Mouse (Mus musculus) embryonic facial prominence, embryonic 15.5 days (tissue): ENCODE data around the gene Gm43064. TPM values are rescaled to one million over a fixed set of nuclear protein-coding genes. Genes with fewer than 3 reads are reported as not detected.
"Not testable (repeated sequence)": the region's sequence is repeated elsewhere in the genome, so short reads cannot be mapped to it uniquely, and the experiment has no call there.

ENCODE experiments used
- ATAC-seq: fragments of 200-750 bp; cut with Nextera tagmentation; 2 replicates; pipeline ENCODE4 v1.8.0; 2017; ENCODE audit warnings: low read depth, moderate TSS enrichment; ENCODE audit not compliant: insufficient number of reproducible peaks, low FRiP score, low TSS enrichment
- H3K27ac ChIP-seq: fragments of 300-500 bp; sonication (generic); replicated peaks from 2 replicates; pipeline ENCODE4 v1.5.1; 2015; ENCODE audit warnings: mild to moderate bottlenecking, inconsistent platforms
- H3K27me3 ChIP-seq: fragments of 300-500 bp; sonication (generic); 2 replicates; pipeline ENCODE4 v1.6.1; 2015; ENCODE audit warnings: inconsistent platforms
- H3K36me3 ChIP-seq: fragments of 300-500 bp; sonication (generic); 2 replicates; pipeline ENCODE4 v1.6.1; 2015; ENCODE audit warnings: mild to moderate bottlenecking, inconsistent platforms
- H3K4me1 ChIP-seq: fragments of 300-500 bp; sonication (generic); 2 replicates; pipeline ENCODE4 v1.6.1; 2015; ENCODE audit warnings: inconsistent platforms
- H3K4me2 ChIP-seq: fragments of 300-500 bp; sonication (generic); replicated peaks from 2 replicates; pipeline ENCODE4 v1.6.1; 2015; ENCODE audit warnings: mild to moderate bottlenecking, inconsistent platforms
- H3K4me3 ChIP-seq: fragments of 300-500 bp; sonication (generic); replicated peaks from 2 replicates; pipeline ENCODE4 v1.5.1; 2015; ENCODE audit warnings: mild to moderate bottlenecking, inconsistent platforms
- H3K9ac ChIP-seq: fragments of 300-500 bp; sonication (generic); 2 replicates; pipeline ENCODE4 v1.6.1; 2015; ENCODE audit warnings: inconsistent platforms
- H3K9me3 ChIP-seq: fragments of 300-500 bp; sonication (generic); replicated peaks from 2 replicates; pipeline ENCODE4 v1.6.1; 2016; ENCODE audit warnings: inconsistent platforms
- WGBS: fragments of 180-500 bp; shearing (Covaris S2); methylation state at CpG from one replicate; pipeline ENCODE4 v1.1.7; 2015; 5-methylcytosine and 5-hydroxymethylcytosine counted together
- polyA plus RNA-seq: library from polyadenylated mRNA; unstranded; fragments of >200 nt; fragmentation: Nextera tagmentation; extraction: Ambion mirVana; gene quantifications from 2 replicates; pipeline ENCODE4 v1.2.1, GENCODE M21; 2015

Gene Gm43064
- polyA plus RNA-seq, 1 experiment from 2014 or later, result 1.1 TPM

DNA sequence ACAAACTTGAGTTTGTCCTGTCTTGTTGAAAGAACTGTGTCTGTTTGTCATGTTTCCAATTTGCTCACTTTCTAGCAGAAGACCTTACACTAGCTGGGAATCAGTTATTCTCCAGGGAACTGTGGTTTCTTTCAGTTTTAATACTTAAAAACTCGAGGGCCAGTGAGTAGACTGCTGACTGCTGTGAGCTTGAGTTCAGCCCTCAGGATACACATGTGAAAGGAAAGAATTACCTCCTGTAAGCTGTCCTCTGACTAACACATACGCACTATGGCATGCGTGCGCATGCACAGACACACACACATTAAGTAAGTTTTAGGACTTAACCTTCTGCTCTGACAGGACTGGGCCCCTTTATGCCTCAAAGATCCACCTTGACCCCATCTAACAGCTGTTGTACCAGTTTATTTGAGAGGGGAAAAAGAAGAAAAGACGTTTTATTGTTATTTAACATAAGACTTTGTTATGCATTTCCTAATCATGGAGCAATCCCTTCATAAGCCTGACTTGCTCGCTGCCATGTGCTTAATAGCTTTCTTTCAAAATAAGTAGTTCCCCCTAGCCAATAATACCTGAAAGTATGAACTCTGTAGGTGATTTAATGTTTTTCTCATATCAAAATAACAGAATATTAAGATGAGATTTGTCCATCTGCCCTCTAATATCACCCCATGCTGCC is 26.0 kb downstream of the Gm43064 start:
- Histone ChIP-seq H3K4me1 (no peaks in the 10 kb centered on the region), H3K27me3 (no peaks in the 10 kb centered on the region), H3K4me3 (no peak overlapping the region), H3K9ac (no peak overlapping the region), H3K4me2 (no peak overlapping the region), H3K27ac (no peak overlapping the region), H3K36me3 (no peaks in the 10 kb centered on the region), H3K9me3 (no peaks in the 10 kb centered on the region)
- ATAC-seq, result no peak
- WGBS, result 43% methylated on average over 6 of the region's 6 CpGs

DNA sequence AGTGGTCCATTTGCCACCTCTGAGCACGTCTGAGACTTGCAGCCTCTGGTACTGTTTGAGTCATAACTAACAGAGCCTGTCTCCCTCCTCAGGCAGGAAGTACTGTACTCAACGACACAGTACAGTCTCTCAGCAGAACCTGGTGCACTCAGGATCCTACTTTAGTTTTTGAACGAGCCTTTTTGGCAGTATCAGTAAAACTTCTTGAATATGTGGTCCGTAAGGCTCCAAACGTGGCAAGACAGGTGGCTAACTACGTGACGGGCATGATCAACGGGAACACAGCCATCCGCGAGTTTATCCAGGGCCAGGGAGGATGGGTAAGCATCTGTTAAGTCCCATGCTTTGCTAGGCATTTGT is 26.6 kb downstream of the Gm43064 start:
- no peaks in the 10 kb centered on the region for H3K9me3 ChIP-seq
- no peak overlapping the region for H3K4me2 ChIP-seq
- no peak overlapping the region for H3K9ac ChIP-seq
- no peaks in the 10 kb centered on the region for H3K4me1 ChIP-seq
- no peaks in the 10 kb centered on the region for H3K27me3 ChIP-seq
- no peak overlapping the region for H3K4me3 ChIP-seq
- no peak overlapping the region for H3K27ac ChIP-seq
- no peaks in the 10 kb centered on the region for H3K36me3 ChIP-seq
- no peak for ATAC-seq
- WGBS, result 72% methylated on average over 10 of the region's 10 CpGs

DNA sequence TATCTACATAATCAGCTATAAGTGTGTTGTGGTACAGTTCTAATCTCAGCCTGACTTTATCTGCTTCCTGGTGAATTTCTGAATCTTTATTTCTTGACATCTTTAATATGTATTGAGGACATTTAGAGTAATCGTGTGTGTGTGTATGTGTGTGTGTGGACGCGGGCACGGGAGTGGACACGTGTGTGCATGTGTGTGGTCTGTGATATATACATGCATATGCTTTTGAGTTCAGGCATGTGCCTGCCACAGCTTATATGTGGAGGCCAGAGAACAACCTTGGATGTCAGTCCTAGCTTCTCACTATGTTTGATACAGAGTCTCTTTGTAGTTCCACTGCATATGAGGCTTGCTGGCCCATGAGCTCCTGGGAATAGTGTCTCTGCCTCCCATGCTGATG is 27.1 kb downstream of the Gm43064 start:
- no peaks in the 10 kb centered on the region for H3K4me1 ChIP-seq
- 87% methylated on average over 5 of the region's 5 CpGs for whole genome bisulfite sequencing
- H3K9ac ChIP-seq, result no peak overlapping the region
- no peak for ATAC-seq
- H3K9me3 ChIP-seq, result no peaks in the 10 kb centered on the region
- no peak overlapping the region for H3K27ac ChIP-seq
- H3K4me3 ChIP-seq, result no peak overlapping the region
- no peaks in the 10 kb centered on the region for H3K27me3 ChIP-seq
- no peak overlapping the region for H3K4me2 ChIP-seq
- H3K36me3 ChIP-seq, result no peaks in the 10 kb centered on the region

DNA sequence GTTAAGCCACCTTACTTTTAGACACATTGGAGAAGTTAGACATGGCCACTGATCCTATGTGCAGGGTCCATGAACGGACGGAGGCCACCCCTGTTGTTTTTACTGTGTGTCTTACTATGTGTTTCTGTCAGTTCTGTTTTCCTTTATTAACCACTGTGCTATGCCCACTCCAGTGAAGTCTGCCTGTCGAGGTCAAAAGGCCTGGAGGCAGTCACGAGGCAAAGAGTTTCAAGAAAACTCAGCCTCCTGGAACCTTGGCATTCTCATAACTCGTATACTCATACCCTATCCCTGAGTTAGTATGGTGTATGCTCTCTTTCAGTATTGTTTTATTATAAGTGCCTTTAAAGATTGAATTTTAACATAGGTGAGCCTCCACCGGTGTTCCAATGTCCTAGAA is 30.3 kb downstream of the Gm43064 start:
- H3K4me3 ChIP-seq, result no peak overlapping the region
- H3K9ac ChIP-seq, result no peak overlapping the region
- no peaks in the 10 kb centered on the region for H3K27me3 ChIP-seq
- H3K36me3 ChIP-seq, result no peaks in the 10 kb centered on the region
- no peak overlapping the region for H3K4me2 ChIP-seq
- H3K4me1 ChIP-seq, result no peaks in the 10 kb centered on the region
- WGBS, result 88% methylated on average over 6 of the region's 6 CpGs
- no peak overlapping the region for H3K27ac ChIP-seq
- no peaks in the 10 kb centered on the region for H3K9me3 ChIP-seq
- no peak for ATAC-seq

DNA sequence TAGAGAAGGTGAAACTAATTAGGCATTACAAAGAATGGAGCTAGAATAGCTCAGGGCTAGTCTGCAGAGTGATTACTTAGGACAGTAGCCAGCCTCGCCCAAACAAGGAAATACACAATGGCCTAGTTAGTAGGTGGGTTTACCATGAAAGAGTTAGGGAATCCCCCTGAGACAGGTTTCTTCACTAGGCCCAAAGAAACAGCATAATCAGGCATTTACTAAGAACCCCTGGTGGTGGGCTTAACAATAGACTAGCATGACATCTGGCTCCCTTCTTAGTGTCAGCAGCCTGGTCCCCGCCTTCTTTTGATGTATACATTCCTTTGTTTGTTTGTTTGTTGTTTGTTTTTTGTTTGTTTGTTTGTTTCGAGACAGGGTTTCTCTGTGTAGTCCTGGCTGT is 30.8 kb downstream of the Gm43064 start:
- H3K4me3 ChIP-seq, ATAC-seq: not testable (repeated sequence)
- 84% methylated on average over 3 of the region's 3 CpGs for WGBS

DNA sequence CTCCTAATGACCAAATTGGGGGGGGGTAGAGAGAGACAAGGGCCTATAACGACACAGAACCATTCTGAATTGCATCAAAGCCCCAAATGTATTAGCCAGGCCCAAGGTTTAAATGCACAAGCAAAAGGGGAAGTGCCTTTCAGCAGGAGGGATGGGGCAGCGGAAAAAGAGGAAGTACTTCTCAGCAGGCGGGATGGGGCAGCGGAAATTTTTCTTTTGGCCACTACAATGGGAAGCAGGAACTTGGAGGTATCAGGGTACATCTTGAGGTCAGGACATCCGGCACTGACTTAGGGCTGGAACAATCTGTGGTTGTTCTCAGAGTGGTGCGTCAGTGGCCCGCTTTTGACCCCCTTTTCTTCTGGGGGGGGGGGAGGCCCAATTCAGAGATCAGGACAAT is 31.6 kb downstream of the Gm43064 start:
- WGBS, result 92% methylated on average over 7 of the region's 7 CpGs
- H3K27me3 ChIP-seq, H3K9ac ChIP-seq, H3K4me2 ChIP-seq, H3K4me3 ChIP-seq, H3K9me3 ChIP-seq, ATAC-seq, H3K4me1 ChIP-seq, H3K27ac ChIP-seq, H3K36me3 ChIP-seq: not testable (repeated sequence)

More for the DNA sequence above, 30.8 kb downstream of the Gm43064 start:
- not testable (repeated sequence) for H3K9ac ChIP-seq, H3K4me2 ChIP-seq, H3K27ac ChIP-seq, H3K27me3 ChIP-seq, H3K9me3 ChIP-seq, H3K36me3 ChIP-seq, H3K4me1 ChIP-seq

DNA sequence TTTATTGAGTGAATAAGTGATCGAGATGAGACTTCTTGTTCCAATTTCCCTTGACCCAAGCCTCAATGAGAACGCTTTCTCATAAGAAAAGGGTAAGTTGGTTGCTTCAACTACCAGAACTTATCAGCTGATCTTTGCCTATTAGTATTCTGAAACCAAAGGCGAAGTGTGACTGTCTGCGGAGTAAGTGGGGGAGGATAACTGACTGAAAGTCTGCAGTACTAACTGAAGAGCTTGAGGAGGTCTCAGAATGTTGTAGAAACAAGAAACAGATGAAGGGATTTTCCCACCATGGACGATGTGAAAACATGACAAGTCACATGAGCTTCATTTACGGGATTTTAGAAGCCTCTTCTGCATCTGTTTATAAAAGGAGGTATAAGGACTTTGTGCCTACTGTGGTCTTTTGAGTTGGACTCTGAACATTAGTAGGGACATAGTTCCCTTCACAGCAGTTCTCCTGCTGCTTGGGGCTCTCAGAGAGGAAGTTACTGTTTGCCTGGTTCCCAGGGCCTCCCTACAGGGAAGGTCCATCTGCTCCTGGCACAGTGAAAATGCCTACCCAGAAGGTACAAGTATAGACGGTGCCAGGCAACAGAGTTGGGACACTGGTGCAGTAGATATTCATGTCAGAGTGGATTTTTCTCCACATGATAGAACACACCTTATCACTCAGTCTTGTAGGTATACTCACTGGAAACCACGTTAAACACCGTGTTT is 41.4 kb downstream of the Gm43064 start:
- no peak overlapping the region for H3K27ac ChIP-seq
- H3K9ac ChIP-seq, result no peak overlapping the region
- no peaks in the 10 kb centered on the region for H3K4me1 ChIP-seq
- H3K4me3 ChIP-seq, result no peak overlapping the region
- H3K27me3 ChIP-seq, result no peaks in the 10 kb centered on the region
- 63% methylated on average over 9 of the region's 9 CpGs for WGBS
- no peaks in the 10 kb centered on the region for H3K9me3 ChIP-seq
- no peak for ATAC-seq
- H3K36me3 ChIP-seq, result no peaks in the 10 kb centered on the region
- no peak overlapping the region for H3K4me2 ChIP-seq

DNA sequence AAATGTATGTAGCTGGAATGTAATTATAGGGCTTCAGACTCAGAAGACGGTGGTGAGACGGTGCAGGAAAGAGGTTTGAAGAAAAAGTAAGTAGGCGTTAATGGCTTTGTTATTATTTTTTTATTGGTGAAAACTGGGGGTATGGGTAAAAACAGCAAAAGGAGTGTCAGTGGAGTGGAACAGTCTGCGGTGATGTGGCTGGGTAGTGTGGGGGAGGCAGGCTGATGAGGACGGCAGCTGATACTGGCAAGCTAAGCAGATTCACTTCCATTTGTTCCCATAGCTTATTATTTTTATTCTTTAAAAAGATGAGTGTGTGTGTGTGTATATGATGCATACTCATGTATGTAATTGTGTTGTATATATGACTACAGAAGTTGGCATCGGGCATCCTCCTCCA is 42.1 kb downstream of the Gm43064 start:
- H3K9me3 ChIP-seq, result no peaks in the 10 kb centered on the region
- no peaks in the 10 kb centered on the region for H3K27me3 ChIP-seq
- 88% methylated on average over 6 of the region's 6 CpGs for WGBS
- no peak for ATAC-seq
- no peaks in the 10 kb centered on the region for H3K4me1 ChIP-seq
- no peaks in the 10 kb centered on the region for H3K36me3 ChIP-seq
- no peak overlapping the region for H3K4me2 ChIP-seq
- no peak overlapping the region for H3K27ac ChIP-seq
- no peak overlapping the region for H3K4me3 ChIP-seq
- H3K9ac ChIP-seq, result no peak overlapping the region

DNA sequence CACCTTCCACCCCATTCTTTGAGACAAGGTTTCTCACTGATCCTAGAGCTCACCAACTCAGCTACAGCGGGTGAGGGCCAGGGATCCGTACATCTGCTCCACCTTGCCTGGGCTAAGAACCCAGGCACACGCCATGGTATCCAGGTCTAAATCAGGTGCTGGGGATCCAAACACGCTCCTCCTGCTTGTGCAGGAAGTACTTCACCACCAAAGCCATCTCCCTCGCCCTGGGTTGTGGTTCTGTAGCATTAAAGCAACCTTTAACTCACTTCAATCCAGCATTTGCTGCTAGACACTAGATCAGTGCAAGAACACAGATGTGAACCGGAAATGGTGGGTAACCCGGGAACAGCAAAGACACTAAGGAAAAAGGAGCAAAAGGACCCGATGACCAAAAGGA is 42.5 kb downstream of the Gm43064 start:
- ATAC-seq, result no peak
- H3K4me2 ChIP-seq, result no peak overlapping the region
- no peak overlapping the region for H3K27ac ChIP-seq
- H3K36me3 ChIP-seq, result no peaks in the 10 kb centered on the region
- WGBS, result 85% methylated on average over 8 of the region's 8 CpGs
- H3K27me3 ChIP-seq, result no peaks in the 10 kb centered on the region
- no peak overlapping the region for H3K4me3 ChIP-seq
- H3K4me1 ChIP-seq, result no peaks in the 10 kb centered on the region
- H3K9me3 ChIP-seq, result no peaks in the 10 kb centered on the region
- H3K9ac ChIP-seq, result no peak overlapping the region

DNA sequence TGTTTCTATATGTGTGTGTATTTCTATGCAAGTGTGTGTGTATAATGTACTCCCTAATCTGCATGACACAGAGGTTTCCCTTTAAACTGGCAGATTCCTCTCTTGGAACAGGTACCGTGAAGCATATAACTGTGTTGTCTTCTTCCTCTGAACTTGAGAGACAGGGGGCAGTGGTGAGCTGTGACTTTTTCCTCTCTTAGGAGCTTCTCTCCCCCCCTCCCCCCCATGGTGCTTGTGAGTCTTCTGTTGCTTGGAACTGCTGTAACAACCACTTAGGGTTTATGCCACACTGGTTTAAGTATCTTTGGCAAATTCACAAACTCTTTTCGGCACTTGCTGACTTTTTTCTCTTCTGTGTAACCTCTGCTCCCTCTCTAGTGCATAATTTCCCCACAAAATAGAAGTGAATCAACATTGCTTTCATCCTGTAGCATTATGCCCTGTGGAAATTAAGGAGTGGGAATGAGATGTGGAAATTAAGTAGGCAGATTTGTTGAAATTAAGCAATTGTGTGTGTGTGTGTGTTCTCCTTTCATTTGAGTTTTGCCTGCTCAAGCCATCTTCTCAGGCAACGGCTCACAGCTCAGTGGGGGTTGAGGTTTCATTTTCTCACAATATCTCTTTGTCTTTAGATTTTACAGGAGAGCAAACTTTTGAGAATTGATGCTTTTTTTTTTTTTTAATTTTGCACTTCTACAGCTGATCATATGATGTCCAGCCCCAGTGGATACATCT is 43.4 kb downstream of the Gm43064 start:
- ATAC-seq, result no peak
- Histone ChIP-seq H3K4me3 (no peak overlapping the region), H3K4me1 (no peaks in the 10 kb centered on the region), H3K36me3 (no peaks in the 10 kb centered on the region), H3K9me3 (no peaks in the 10 kb centered on the region), H3K9ac (no peak overlapping the region), H3K27me3 (no peaks in the 10 kb centered on the region), H3K4me2 (no peak overlapping the region), H3K27ac (no peak overlapping the region)
- WGBS, result 50% methylated on average over 3 of the region's 3 CpGs

DNA sequence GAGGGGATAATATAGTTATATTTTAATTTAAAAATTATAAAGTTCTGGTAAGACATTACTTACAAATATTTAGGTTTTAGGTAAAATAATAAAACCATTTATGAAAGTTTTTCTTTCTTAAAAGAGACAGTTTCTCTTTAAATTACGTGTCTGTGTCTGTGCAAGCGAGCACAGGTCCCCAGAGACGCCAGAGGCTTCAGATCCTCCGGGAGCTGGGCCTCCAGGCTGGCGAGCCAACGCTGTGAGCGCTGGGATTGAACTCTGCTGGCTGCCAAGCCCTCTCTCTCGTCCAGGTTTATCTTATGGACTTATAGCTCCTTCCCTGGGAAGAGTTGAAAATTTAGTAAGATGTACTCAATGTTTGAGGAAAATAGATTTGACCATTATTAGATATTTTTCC is 44.4 kb downstream of the Gm43064 start:
- WGBS, result 30% methylated on average over 8 of the region's 8 CpGs
- no peaks in the 10 kb centered on the region for H3K4me1 ChIP-seq
- H3K27me3 ChIP-seq, result no peaks in the 10 kb centered on the region
- H3K4me3 ChIP-seq, result no peak overlapping the region
- no peaks in the 10 kb centered on the region for H3K9me3 ChIP-seq
- no peak overlapping the region for H3K9ac ChIP-seq
- no peak overlapping the region for H3K4me2 ChIP-seq
- ATAC-seq, result no peak
- H3K27ac ChIP-seq, result no peak overlapping the region
- H3K36me3 ChIP-seq, result no peaks in the 10 kb centered on the region
